Mouse (Mus musculus) telencephalon, adult 2 months (tissue): Measurements from ENCODE around the gene Kirrel3.

Source experiments
- DNase-seq: peaks from one replicate; pipeline ENCODE4 v3.0.0-alpha.2; 2011; ENCODE audit warnings: low read depth, low spot score

Kirrel3 gene

DNA sequence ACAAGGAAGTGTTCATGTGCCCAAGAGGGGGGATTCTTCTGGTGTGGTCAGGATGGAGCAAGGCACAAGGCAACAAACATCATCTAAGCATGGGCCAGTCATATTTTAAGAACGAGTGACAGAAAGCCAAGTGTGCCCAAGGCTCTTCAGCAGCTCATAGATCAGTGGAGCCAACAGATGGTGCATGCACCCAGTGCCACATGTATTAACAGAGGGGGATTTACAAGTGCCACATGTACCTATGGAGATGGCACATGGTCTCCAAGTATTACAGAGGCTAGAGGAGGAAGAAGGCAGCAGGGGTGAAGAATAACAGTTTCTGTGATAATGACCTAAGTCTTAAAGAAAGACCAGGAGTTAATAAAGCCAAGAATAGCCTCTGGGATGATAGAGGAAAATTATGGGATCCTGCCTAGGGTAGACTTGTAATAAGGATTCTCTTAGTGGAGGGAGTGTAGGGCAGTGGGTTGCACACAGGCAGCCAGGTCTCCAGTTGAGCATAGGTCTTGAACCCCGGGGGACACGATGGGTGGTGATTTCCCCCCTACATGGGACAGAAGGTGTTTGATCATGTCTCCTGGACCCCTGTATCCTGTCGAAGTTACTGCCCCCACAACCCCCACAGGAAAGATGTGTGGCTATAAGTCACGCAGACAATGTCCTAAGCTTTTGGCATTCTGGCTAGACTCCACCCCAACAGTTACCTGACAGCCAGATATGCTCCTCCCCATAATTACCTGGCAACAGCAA, 495.0 kb downstream of the Kirrel3 start:
- DNase-seq: no peak

DNA sequence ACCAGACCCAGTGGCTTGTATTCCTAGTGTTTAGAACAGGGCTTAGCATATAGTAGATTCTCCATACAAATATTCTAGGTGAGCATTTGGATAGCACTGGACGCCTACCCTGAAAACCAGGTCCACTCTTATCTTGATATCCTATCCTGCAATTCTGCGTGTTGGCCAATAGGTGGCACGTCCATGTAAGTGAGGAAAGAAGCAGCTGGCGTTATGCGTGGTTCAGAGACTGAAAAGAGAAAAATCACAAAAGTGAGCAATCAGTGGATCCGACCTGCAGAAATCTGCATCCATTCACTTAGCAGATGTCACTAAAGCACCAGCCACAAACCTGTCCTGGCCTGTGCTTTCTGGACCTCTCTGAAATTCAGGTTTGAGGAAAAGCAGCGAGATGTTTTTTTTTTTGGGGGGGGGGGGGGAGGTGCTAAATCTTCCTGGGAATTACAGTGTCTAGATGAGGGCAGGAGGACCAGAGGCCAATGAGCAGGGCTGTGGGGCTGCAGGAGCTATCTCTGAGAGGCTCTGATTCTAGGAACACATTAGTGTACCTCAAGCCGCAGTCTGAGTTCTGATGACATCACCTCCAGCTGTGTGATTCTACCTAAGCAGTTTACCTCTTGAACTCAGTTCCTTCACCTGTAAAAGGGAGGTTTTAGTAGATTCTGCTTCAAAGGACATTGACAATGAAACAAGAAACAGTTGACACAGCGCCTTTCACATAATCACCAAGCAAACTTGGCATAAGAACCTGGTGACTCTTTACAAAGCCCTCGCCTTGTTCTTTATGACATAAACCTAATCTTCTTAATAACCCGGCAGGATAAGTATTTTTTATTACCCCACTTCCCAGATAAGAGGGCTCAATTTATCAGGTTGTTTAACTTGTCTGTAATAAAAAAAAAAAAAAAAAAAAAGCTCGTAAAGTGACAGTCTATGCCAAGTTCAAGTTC, 498.1 kb downstream of the Kirrel3 start:
- peak; percentile 41 for DNase-seq

DNA sequence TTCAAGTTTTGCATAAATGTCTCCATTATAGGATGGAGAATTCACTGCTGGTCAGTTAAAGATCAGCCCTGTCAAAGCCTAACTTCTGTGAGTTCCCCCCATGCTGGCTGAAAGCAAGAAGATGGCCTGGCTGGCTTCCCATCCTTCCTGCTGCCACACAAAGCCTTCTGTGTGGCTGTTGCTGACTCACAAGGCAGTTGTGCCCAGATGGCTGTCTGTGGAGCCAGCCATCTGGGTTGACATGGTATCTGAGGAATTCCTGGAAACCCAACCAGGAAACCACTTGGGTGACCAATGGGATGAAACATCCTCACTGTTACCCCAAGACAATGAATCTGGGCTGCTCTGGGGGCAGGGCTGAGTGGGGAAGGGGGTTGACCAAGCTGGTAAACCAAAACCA, 500.5 kb downstream of the Kirrel3 start:
- DNase-seq: peak; percentile 71

DNA sequence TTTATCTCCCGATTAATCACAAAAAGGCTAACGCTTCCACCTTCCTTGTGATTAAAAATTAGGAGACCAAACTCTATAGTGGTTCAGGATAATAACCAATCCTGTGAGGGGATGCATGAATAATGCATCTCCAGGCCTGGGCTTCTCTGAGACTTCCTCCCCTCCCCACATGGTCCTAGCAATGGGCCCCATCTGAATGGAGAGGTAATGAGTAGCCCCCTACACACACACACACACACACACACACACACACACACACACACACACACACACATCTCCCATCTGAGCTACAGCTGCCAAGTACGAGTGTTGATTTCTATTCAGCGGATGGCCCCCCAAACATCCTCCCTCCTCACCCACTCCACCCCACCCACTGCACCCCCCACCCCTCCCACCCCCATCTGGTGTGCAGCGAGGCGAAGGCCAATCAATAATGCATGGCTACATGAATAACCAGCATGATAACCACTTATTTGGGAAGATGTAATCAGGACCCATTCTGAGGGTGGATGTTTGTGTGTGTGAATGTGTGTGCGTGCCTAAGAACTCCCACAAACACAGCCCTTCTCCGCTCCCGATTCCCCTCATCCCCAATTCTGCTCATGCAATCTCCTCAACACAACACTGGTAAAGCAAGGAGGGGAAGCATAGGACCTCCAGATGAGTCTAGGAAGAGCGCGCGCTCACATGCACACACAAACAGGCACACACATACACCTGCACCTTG, 501.9 kb downstream of the Kirrel3 start:
- no peak for DNase-seq

DNA sequence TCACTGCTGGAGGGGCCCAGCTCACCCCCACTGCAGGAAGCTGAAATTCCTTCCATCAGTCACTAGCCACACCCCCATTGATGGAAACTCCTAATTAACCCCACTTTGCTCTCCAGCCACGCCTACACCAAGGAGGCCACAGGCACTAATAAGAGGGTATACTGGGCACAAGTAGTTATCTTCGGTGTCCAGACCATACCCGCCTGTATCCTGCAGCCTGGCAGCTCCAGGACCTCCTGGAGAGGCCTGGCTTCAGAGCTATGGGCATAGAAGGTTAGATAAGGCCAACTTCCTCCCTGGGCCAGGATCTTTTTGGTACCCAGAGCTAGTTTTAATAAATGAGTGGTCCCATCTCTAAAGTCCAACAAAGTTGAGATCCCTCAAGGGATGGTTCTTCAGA, 503.0 kb downstream of the Kirrel3 start:
- no peak for DNase-seq

DNA sequence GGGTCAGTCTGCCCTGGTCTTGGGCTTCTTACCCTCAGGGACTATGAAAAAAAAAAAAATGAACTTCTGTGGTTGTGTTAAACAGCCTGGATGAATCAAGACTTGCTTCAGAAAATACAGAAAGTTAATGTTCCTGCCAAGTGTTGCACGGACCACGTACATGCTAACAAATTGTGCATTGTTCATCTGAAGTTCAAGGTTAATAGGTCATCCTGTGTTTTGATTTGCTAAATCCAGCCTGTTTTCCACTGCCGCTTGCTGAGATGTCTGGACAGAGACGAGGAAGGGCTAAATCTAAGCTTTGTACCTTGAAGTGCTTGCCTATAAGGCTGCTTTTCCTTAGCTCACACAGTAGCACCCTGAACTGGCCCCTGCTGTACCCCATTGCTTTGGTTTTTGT, 506.5 kb downstream of the Kirrel3 start:
- no peak for DNase-seq

DNA sequence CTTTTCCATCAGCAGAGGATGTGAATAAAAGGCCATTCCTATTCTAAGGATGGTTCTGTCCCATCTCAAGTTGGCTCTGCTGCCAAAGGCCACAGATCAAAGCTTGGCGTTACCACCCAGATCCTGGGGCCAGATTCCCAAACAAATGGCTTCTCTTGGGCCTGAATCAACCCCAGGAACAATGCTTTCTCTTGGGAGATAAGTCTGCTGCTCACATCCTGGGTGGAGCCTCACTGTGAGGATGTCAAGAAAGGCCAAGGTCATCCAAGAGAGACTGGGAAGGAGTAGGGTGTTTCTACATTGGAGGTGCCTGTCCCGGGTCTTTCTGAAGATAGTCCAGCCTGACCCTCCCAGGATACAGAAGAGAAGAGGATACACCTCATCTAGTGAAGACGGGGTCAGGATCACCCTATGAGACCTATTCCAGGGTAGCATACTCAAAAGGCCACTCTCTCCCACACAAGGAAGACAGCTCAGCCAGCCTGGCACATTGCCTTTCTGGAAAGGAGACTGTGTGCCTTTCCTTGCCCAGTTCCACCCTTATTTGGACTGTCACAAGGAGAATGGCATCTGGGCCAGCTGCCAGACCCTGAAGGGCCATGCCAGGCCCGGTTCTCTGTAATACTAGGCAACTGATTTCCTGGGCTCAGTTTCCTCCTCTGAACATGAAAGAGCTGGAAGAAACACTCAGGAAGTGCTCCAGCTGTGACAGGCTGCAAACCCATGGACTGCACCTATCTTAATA, 507.9 kb downstream of the Kirrel3 start:
- no peak for DNase-seq

DNA sequence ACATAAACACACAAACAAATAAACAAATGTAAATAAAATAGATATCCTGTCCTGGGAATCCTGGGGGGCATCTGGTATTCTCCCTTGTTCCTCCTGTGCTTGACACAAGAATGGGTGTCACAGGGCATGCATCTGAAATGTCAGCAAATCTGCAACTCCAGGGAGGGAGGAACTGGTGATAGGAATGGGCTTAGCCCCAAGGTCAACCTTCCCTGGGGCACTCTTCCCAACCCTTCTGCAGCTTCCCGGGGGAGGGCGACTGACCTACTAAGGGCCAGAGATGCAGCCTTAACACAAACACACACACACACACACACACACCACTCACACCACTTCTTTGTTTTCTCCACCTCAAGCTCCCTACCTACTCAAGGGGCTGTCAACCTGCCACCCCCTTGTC, 509.4 kb downstream of the Kirrel3 start:
- DNase-seq: no peak

DNA sequence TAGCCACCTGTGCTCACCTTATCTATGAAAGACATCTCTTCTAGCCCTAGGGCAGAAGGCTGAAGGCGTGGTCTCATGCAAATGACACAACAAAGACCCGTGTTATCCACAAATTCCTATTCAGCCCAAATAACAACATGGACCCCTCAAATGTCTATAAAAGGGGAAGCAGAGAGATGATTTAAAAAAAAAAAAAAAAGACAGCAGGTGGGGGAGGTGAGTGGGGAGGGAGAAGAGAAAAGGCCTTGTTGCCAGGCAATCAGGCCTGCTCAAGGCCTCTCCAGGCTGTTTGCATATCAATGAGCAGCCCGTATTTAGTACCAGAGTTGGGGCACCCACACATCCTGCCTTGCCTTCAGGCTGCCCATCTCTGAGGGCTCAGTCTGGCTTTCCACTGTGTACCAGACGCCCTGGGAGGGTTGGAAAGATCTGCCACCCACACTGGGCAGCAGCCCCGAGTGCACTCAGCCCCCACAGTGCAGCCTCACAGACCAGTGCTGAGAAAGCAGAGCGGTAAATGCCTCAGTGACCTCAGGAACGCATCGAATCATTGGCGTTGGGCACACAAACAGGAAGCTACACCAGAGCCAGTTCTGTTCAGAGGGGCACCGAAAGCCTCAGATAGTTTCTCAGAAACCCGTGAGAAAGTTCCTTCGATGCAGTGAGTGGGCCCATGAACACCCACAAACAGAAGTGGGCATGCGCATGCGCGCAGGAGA, 510.1 kb downstream of the Kirrel3 start:
- no peak for DNase-seq

DNA sequence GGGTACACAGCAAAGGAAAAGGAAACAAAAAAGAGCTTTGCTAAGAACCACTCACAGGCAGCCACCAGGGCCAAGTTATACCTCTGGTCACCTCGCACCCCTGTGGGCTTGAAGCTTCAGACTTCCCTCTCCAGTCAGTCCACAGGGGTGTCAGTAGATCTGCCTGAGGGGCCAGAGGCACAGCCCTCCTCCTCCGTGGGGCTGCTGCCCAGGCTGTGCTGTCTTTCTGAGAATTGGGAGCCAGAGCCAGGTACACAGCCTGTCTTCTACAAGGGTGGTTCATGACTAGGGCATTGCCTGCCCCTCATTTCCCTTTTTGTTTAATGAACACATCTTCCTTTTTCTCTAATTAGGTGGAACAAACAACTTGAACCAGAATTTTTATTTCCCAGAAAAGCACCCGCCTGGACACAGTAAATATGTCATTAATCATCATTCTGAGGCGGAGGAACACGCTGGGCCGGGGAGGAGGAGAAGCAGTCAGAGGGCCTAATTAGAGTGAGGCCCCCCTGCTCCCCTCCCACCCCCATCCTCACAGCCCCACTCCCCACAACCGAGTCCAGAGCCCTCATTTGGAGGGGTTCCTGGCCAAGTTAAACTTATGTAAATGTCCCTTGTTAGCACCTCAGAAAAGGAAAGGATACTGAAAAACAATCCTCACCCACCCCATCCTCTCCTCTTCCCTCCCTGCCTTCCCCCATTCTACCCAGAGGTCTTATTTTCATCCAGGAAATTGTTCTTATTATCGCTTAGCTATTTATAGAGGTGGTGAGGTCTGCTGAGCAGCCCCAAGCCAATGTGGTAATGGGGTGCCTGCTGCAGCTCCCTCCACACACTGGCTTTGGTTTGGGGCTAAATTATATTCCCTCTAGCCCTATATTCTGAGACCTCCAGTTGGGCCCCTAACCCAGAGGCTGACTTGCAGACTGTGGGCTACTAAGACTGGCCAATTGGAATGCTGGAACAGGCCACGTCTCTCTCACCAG, 512.5 kb downstream of the Kirrel3 start:
- DNase-seq: no peak

DNA sequence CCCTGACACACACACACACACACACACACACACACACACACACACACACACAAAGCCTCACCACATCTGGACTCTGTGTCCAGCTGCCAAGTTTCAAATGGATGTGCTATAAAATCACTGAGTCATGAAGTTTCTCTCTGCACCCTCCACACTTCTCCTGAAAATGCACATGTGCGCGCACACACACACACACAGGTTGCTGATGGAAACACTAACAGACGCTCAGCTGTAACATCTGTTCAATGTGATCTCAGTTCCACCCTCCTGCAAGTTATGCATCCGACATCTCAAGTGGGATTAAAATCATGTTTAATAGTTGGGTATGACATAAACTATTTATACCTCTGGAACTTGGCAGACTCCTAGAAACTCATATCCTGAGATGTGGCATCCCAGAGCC, 518.4 kb downstream of the Kirrel3 start:
- no peak for DNase-seq

DNA sequence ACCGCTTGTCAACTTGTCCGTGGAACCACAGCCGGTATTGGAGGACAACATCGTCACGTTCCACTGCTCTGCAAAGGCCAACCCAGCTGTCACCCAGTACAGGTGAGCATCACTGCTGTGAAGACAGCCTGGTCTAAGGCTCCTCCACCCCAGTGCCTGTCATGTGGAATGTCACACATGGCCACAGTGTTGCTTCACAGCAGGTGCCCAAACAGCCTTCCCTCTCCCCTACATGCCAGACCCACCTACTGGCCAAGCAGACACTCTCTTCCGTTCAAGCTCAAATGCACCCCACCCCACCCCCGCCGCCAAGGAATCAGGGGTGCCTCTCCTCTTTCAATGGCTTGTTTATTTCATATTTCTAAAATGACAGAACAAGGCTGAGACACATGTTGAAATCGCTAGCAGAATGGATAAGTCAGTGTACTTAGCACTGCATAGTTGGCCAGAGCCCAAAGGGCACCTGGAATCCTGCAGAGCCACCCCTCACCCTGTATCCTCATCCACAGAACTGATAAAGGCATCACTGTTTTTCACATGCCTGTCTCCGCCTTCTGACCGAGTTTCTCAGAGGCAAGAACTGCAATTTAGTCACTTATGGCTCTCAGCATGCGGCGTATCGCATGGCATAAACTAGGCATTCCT, 522.1 kb downstream of the Kirrel3 start:
- DNase-seq: no peak

DNA sequence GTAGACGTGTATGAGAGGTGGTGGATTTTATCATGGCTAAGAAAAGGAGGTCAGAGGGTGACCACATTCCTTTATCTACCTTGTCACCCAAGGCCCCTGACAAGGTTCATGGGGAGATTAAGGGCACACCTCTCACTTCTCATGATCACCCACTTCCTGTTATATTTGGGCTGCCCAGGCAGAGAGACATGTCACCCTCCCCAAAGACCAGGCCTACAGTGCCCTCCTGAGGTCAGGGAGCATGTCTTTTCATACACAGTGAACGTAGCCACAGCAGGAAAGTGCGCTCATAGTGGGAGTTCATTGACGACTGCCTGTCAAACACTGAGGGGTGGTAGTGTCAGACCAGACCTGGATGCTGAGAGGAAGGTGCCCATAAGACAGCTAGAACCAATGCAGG, 531.1 kb downstream of the Kirrel3 start:
- DNase-seq: no peak

DNA sequence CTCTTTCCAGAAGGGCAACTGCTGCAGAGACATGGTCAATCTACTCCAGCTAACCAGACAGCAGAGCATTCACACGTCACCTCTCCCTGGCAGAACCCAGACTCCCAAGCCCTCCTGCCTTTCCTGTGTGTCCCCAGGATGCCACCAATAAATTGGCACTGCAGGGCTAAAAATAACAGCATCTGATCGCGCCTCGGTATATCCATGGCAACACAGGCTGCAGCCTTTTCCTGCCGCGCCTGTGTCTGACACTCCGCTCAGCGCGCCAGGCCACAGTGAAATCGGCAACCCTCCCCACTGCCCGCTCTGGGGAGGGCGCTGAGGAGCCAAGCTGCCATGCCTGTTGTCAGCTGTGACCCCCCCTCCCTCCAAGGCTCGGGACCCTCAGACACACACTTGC, 531.9 kb downstream of the Kirrel3 start:
- peak; percentile 76 for DNase-seq

DNA sequence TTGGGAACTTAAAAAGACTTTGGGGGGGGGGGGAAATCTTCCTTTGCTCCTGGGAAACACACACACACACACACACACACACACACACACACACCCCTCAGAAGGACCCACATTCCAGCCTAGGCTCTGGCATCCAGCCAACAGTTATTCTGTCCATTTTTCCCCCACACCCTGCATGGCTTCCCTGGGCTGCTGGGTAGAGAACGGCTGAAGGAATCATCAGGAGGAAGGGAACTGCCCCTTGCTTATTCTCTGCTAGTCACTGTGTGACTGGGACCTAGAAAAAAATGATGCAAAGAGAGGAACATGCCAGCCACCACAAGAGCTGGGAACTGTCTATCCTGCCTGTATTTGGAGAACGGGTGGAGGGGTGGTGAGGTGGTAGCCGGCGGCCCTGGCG, 532.4 kb downstream of the Kirrel3 start:
- no peak for DNase-seq

DNA sequence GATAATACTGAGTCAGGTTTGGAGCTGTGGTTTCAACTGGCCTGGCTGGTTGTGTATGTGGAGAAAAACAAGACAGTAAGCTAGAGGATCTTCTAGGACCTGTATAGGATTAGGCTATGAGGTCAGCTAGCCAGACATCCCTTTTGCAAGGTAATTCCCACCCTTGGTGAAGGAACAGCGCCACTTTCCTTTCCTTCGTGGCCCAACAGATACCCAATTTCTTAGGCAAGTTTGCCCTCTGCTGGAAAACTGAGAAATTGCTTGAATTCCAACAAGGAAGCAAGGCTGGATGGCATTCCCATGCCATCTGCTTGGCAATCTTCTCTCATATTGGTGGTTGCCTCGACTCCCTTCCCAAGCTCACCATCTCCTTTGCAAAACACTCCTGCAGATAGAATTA, 533.7 kb downstream of the Kirrel3 start:
- DNase-seq: peak; percentile 69

DNA sequence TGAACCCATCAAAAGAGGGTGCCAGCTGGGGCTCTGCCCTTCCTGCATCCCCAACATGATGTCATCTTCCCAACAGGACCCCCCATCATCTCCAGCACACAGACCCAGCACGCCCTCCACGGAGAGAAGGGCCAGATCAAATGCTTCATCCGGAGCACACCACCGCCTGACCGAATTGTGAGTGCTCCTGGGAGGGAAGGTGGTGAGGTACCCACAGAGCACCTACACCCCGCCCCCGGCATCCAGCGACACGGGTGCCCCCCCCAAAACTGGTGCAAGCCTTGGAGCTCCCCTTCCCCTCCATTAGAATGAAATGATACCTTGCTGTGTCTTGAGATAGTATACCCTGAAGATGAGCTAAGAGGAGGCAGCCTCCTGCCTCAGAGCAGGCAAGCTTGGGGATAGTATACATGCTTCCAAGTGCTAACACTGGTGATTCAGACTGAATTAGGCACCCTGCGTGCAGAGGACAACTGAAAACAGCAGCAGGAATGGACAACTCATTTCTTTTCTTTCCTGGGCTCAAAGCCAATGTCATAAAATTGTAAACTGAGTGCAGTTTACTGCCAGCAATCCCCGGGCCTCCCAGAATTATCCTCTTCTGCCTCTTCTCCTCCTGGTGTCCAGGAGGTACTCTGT, 534.4 kb downstream of the Kirrel3 start:
- DNase-seq: no peak

DNA sequence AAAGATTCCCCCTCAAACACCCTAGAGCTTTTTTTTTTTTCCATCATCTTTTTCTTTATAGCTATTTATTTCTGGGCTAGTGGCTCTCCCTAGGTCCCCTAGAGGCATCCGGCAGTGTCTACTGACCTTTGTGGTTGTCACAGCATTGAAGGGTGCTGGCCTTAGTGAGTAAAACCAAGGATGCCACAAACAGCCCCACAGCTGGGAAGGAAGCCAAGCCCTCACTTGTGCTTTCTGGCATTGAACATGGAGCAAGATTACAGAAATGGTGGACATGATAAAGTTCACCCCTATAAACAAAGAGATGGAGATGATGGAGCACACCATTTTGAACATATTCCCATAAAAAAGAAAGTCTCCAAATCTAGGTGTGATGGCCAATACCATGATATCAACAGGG, 536.0 kb downstream of the Kirrel3 start:
- no peak for DNase-seq
